Mouse (Mus musculus) heart, embryonic 14.5 days (tissue): Measurements from ENCODE around the gene F12. TPM values are rescaled to one million over a fixed set of nuclear protein-coding genes. Genes with fewer than 3 reads are reported as not detected.

Experiments used
- ATAC-seq: fragments of 200-750 bp; cut with Nextera tagmentation; 2 replicates; pipeline ENCODE4 v1.8.0; 2017; ENCODE audit warnings: low read depth, moderate TSS enrichment; ENCODE audit not compliant: insufficient number of reproducible peaks, insufficient read depth, low FRiP score
- H3K27ac ChIP-seq, 2 experiments: fragments of 200-500 bp in 1 of 2; fragments of 300-500 bp in 1 of 2; sonication (generic) in 1 of 2; replicated peaks in 1 of 2; 2 replicates each; pipeline ENCODE4 v1.5.1; 2012 to 2014; ENCODE audit warnings: low read depth in 2 of 2, low read length in 2 of 2, control low read depth in 1 of 2, mild to moderate bottlenecking in 1 of 2, mixed read lengths in 1 of 2; ENCODE audit not compliant: control insufficient read depth in 1 of 2, insufficient read depth in 1 of 2
- H3K27me3 ChIP-seq: fragments of 300-500 bp; sonication (generic); 2 replicates; pipeline ENCODE4 v1.6.1; 2014; ENCODE audit warnings: mild to moderate bottlenecking, low read length, control low read depth; ENCODE audit not compliant: control insufficient read depth, insufficient read depth
- H3K36me3 ChIP-seq: fragments of 300-500 bp; sonication (generic); 2 replicates; pipeline ENCODE4 v1.6.1; 2014; ENCODE audit warnings: mild to moderate bottlenecking, control low read depth, low read length, mixed read lengths; ENCODE audit not compliant: control insufficient read depth, insufficient read depth
- H3K4me1 ChIP-seq, 2 experiments: fragments of 200-500 bp in 1 of 2; fragments of 300-500 bp in 1 of 2; sonication (generic) in 1 of 2; 2 replicates each; pipeline ENCODE4 v1.6.1; 2012 to 2014; ENCODE audit warnings: low read length in 2 of 2, control low read depth in 1 of 2, mixed read lengths in 1 of 2; ENCODE audit not compliant: control insufficient read depth in 2 of 2, insufficient read depth in 2 of 2
- H3K4me2 ChIP-seq: fragments of 300-500 bp; sonication (generic); 2 replicates; pipeline ENCODE4 v1.6.1; 2014; ENCODE audit warnings: mild to moderate bottlenecking, low read length
- H3K4me3 ChIP-seq, 2 experiments: fragments of 200-500 bp in 1 of 2; fragments of 300-500 bp in 1 of 2; sonication (generic) in 1 of 2; 2 replicates each; pipeline ENCODE4 v1.5.1; 2012 to 2014; ENCODE audit warnings: low read length in 2 of 2, mild to moderate bottlenecking in 2 of 2, control low read depth in 1 of 2, low read depth in 1 of 2, moderate library complexity in 1 of 2; ENCODE audit not compliant: control insufficient read depth in 1 of 2, insufficient read depth in 1 of 2
- H3K9ac ChIP-seq: fragments of 300-500 bp; sonication (generic); 2 replicates; pipeline ENCODE4 v1.6.1; 2014; ENCODE audit warnings: mild to moderate bottlenecking, low read length
- H3K9me3 ChIP-seq: fragments of 300-500 bp; sonication (generic); 2 replicates; pipeline ENCODE4 v1.6.1; 2016; ENCODE audit warnings: low read length, control low read depth; ENCODE audit not compliant: control insufficient read depth
- WGBS: fragments of 180-500 bp; shearing (Covaris S2); extraction: QIAGEN DNeasy Blood & Tissue Kit; methylation state at CpG from one replicate; pipeline ENCODE4 v1.1.7; 2014; 5-methylcytosine and 5-hydroxymethylcytosine counted together
- polyA plus RNA-seq: library from polyadenylated mRNA; unstranded; fragments of >200 nt; fragmentation: Nextera tagmentation; extraction: Ambion mirVana; gene quantifications from 2 replicates; pipeline ENCODE4 v1.2.1, GENCODE M21; 2014

The F12 gene
- polyA plus RNA-seq, 1 experiment from 2014 or later, result not detected

- Histone ChIP-seq H3K9ac (no peak overlapping the region), H3K4me2 (no peak overlapping the region), H3K4me3 (no peak overlapping the region), H3K9me3 (no peaks in the 10 kb centered on the region), H3K36me3 (no peaks in the 10 kb centered on the region), H3K27ac (no peak overlapping the region), H3K4me1 (no peaks in the 10 kb centered on the region), H3K27me3 (peaks cover 46% of the 10 kb centered on the region)
- WGBS, result 76% methylated on average over 4 of the region's 4 CpGs
- ATAC-seq, result no peak
Measured at GRCm38 (mm10) chr13:55407341-55407740, 19.3 kb downstream of the F12 start.

GRCm38 (mm10) chr13:55405783-55406390 lies 20.7 kb downstream of the F12 start:
- Histone ChIP-seq H3K4me1 (no peaks in the 10 kb centered on the region), H3K9me3 (no peaks in the 10 kb centered on the region), H3K27ac (no peak overlapping the region), H3K4me2 (no peak overlapping the region), H3K36me3 (no peaks in the 10 kb centered on the region), H3K9ac (no peak overlapping the region), H3K27me3 (peaks cover 43% of the 10 kb centered on the region), H3K4me3 (no peak overlapping the region)
- 59% methylated on average over 13 of the region's 13 CpGs for WGBS
- ATAC-seq, result no peak

- no peak overlapping the region for H3K9ac ChIP-seq
- 13% methylated on average over 11 of the region's 11 CpGs for WGBS
- H3K36me3 ChIP-seq, result no peaks in the 10 kb centered on the region
- ATAC-seq, result no peak; the same call in 1 of the 2 replicates
- H3K4me2 ChIP-seq, result no peak overlapping the region
- H3K9me3 ChIP-seq, result no peaks in the 10 kb centered on the region
- H3K4me3 ChIP-seq, result no peak overlapping the region
- H3K27ac ChIP-seq, result no peak overlapping the region
- H3K4me1 ChIP-seq, result no peaks in the 10 kb centered on the region
- H3K27me3 ChIP-seq, result peaks cover 50% of the 10 kb centered on the region
Measured at GRCm38 (mm10) chr13:55404853-55405782, 21.5 kb downstream of the F12 start.

GRCm38 (mm10) chr13:55403935-55404852 lies 22.4 kb downstream of the F12 start:
- ATAC-seq, result no peak
- Histone ChIP-seq H3K36me3 (no peaks in the 10 kb centered on the region), H3K9me3 (no peaks in the 10 kb centered on the region), H3K4me3 (no peak overlapping the region), H3K27ac (no peak overlapping the region), H3K27me3 (peaks cover 43% of the 10 kb centered on the region), H3K9ac (no peak overlapping the region), H3K4me1 (no peaks in the 10 kb centered on the region), H3K4me2 (no peak overlapping the region)
- WGBS, result 64% methylated on average over 15 of the region's 15 CpGs

GRCm38 (mm10) chr13:55403266-55403665 lies 23.3 kb downstream of the F12 start:
- WGBS, result 75% methylated on average over 7 of the region's 7 CpGs
- Histone ChIP-seq H3K36me3 (no peaks in the 10 kb centered on the region), H3K4me1 (no peaks in the 10 kb centered on the region), H3K4me3 (no peak overlapping the region), H3K4me2 (no peak overlapping the region), H3K27me3 (peaks cover 47% of the 10 kb centered on the region), H3K9ac (no peak overlapping the region), H3K9me3 (no peaks in the 10 kb centered on the region), H3K27ac (no peak overlapping the region)
- no peak for ATAC-seq

- Histone ChIP-seq H3K27me3 (peaks cover 43% of the 10 kb centered on the region), H3K9me3 (no peaks in the 10 kb centered on the region), H3K4me3 (no peak overlapping the region), H3K4me1 (no peaks in the 10 kb centered on the region), H3K36me3 (no peaks in the 10 kb centered on the region), H3K4me2 (no peak overlapping the region), H3K9ac (no peak overlapping the region), H3K27ac (no peak overlapping the region)
- no peak for ATAC-seq
- 73% methylated on average over 1 of the region's 1 CpGs for WGBS
Measured at GRCm38 (mm10) chr13:55400039-55400346, 26.6 kb downstream of the F12 start.

GRCm38 (mm10) chr13:55399300-55400038 lies 27.1 kb downstream of the F12 start:
- WGBS, result 47% methylated on average over 5 of the region's 5 CpGs
- no peak overlapping the region for H3K27ac ChIP-seq

More at GRCm38 (mm10) chr13:55399300-55400038, 27.1 kb downstream of the F12 start:
- ATAC-seq, result no peak
- H3K9ac ChIP-seq, result no peak overlapping the region
- no peaks in the 10 kb centered on the region for H3K4me1 ChIP-seq
- H3K4me2 ChIP-seq, result no peak overlapping the region
- no peaks in the 10 kb centered on the region for H3K9me3 ChIP-seq
- no peaks in the 10 kb centered on the region for H3K36me3 ChIP-seq
- H3K4me3 ChIP-seq, result no peak overlapping the region
- peaks cover 45% of the 10 kb centered on the region for H3K27me3 ChIP-seq
